Mouse (Mus musculus): ENCODE measurements around the gene B3gntl1.

The B3gntl1 gene

DNA sequence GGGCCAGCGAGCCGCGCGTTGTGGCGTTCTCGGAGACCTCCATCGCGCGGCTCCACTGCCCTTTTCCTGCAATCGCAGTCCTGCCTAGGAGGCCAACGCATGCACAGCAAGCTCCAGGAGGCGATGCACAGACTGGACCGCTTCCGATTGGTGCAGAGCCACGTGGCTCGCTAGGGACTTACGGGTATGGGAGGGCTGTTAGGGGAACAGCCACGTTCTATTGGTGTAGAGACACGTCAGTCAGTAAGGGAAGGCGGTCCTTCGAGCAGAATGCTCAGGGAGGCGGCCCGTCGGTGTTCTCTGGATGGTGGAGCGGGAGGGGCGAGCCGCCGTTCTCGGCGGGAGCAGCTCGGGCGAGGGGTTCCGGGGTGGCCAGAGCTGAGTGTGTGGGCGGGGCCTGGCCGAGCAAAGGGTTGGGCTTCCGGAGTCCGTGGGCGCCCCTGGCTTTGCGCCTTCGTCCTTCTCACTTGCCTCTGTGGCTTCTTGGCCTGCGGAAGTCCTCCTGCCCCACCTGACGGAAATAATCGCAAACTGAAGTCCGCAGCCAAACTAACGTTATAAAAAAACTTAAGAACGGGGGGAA is at the start of gene B3gntl1:
Gene B3gntl1, minus strand, starts transcription at position 164 of the 583 bp plus-strand sequence.
- DNase-seq (ENCODE audit: low spot score): peak; percentile 98

DNA sequence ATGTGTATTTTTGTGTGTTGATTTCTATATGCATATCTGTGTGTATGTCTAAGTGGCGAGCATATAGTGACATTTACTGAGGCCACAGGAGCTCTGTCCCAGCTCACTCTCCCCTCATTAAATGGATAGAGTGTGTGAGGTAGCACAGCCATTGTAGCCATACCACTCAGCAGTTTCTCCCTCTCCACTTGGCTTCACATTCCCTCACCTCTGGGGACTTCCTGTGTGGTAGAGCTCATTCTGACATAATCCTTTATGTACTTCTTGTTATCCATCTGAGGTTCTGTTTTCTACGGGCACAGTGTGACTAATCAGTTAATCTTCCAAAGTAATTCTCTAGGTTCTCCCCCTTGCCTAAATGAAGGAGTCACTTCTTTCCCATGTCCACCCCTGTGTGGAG is 49.5 kb upstream of the B3gntl1 start:
- DNase-seq (ENCODE audit: low spot score): no peak

DNA sequence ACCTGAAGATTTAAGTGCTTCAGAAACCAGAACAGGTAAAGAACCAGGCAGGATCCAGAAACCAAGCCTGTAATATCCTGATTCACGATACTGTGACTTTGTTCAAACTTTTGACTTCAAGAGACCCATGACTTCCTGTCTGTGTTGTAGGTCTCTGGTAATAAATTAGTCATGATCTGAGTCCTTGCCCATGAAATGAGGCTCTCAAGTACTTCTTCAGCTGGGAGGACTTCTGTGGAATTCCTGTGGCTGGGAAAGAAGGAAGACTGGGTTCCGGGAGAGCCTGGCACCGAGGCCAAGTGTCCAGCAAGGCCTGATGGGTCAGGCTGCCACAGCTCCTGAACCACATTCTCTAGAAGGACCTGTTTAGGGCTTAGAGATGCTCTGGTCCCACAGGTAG is 47.8 kb upstream of the B3gntl1 start:
- DNase-seq (ENCODE audit: low spot score): no peak

DNA sequence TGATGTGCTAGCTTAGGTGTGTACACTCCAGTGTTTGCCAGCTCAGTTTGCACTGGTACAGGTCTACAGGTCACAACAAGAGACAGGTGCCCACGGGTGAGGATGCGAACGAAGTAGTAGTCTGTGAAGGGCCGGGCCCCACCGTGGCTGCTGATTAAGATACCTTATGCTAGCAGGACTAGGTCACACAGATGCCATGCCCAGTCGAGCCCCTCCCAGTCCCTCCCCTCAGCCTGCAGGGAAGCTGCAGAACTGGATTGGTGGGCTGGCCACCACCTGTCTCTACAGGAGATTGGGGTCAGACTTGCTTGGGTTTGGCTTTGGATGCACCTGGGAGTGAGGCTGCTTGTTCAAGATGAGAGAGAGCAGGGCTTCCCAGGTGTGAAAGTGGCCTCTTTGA is 44.8 kb upstream of the B3gntl1 start:
- no peak for DNase-seq (ENCODE audit: low spot score)

DNA sequence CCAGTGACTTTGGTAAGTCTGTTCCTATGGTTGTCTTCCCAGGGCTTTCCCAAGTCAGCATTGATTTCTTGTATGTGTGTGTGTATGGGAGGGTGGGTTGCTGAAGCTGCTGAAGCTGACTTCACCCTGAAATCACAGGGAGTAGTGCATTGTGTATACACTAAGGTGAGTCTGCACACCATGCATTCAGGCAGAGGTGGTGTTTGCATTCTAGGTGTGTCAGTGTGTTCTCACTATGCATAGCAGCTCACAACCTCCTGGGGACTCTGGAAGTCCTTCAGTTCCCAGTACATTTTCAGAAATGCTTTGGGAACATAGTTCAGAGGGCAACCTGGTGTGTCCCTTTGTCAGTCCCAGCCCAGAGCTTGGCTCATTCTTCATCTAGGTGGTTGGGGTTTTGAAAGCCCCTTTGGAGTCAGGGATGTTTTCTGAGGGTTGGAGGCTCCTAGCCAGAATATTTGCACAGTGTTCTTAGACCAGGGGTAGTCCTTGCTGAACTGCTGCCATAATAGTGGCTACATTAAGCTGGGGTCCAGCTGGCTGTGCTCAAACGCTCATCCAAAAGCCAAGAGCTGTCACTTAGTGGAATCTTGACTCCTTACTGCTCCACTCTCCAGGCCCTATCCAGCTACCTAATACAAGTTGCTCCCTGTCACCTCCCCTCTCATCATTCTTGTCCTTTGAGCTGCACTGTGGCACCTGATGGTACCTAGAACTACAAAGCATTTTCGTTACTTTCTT is 42.0 kb upstream of the B3gntl1 start:
- no peak for DNase-seq (ENCODE audit: low spot score)

DNA sequence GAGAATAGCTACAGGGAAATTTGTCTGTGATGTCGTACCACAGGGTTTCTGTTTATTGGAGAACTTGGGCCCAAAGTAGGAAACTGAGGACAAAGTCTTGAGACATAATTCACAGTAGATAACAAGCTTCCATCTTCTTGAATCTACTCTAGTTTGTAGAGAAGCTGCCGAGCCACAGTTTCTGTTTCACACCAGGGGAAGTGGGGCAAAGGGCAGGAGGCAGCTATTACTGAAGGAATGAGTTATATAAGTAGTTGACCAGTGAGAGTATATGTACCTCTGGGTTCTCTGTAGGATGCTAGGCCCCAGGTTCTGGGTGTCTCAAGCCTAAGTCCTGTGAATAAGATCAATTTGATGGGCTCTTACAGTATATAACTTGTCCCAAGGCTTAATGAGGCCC is 40.6 kb upstream of the B3gntl1 start:
- DNase-seq (ENCODE audit: low spot score): no peak

DNA sequence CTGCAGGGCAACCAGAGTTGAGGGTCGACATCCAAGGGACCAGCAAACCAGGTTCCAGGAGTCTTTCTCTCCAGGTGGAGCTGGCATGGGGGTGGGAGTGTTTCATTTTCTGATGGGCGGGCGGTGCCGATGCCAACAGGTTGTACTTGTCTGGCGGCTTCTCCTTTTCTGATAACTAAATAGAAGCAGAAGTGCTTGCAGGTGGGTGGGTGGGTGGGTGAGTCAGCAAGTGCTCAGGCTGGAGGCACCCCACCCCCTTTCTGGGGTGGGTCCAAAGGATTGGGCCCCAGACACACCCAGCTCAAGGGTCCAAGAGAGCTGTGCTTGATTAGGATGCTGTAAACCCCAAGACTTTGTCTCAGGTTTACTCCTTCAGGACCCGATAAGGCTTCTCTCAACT is 40.0 kb upstream of the B3gntl1 start:
- DNase-seq (ENCODE audit: low spot score): no peak

DNA sequence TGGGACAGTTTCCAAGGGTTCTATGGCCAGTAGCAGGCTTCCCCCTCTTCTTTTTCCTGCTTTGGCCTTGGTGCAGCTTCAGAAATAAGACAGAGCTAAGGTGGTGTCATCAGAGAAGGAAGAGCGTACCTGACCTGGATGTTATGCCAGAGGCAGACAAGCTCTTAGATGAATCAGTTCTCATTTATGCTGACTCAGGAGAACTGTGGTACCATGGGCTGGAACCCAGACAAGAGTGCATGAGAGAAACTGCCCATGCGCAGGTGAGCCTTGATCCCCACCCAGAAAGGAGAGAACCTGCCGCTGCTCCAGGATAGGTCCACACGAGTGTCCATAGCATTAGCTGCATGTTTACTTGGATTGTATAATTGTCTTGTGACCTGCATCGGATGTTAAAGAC is 37.3 kb upstream of the B3gntl1 start:
- DNase-seq (ENCODE audit: low spot score): no peak

DNA sequence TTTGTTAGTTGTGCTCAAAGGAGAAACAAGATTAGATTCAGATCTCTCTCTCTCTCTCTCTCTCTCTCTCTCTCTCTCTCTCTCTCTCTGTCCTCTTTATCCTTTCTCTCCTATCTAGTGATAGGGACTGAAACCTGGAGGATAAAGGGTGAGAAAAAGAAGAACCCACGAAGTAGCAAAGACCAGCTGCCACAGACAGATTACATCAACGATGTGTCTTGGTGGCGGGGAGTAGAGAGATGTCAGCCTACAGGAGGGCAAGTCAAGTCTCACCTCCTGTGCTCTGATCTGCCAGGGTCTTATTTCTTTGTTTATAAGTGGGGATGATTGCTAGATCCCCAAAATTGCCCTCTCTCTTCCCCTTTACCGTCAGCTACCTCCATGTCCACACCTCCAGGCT is 36.3 kb upstream of the B3gntl1 start:
- no peak for DNase-seq (ENCODE audit: low spot score)

DNA sequence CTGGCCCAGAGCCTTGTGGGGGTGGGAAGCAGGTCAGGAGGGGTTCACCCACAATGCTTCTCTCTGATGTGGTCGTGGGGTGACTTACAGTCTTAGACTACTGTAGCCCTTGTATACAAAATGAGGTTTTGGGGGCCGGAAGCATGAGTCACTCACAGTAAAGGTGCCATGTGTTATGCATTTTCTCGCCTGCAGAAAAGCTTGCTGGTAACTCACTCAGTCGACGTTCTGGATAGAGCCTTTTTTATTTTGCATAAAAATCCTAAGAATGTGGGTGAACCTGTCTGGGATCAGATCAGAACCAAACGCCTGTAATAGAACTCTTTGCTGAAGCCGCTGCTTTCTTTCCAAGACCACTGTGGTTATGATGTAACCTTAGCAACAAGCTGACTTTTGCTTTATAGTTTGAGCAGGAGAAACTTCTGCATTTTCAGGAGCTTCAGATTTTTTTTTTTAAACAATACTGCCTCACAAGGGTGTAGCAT is 33.6 kb upstream of the B3gntl1 start:
- DNase-seq (ENCODE audit: low spot score): no peak

DNA sequence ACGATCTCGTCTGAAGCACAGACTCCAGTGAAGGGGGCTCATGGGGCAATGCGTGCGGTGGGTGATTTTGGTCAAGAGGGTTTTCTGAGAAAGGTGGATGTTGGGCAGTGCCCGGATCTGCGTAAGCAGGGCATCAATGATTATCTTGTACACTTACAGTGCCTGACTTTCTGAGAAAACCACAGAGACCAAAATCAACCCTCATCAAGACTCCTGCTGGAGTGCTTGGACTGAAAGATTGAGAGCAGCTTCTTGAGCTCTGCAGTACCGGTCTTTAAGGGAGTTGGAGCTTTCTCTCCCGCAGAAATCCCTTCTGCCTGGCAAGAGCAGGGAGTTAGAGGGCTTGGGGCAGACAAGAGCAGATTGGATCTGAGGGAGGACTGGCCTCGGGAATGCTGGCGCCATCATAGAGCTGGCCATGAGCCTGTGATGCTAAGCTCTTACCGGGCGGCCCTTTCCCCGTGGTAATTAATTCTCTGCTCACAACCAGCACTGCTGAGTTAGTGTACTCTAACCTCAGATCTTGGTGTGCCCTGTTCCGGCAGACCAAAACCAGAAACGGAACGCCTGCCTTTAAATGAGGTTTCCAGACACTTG is 30.8 kb upstream of the B3gntl1 start:
- DNase-seq (ENCODE audit: low spot score): no peak

DNA sequence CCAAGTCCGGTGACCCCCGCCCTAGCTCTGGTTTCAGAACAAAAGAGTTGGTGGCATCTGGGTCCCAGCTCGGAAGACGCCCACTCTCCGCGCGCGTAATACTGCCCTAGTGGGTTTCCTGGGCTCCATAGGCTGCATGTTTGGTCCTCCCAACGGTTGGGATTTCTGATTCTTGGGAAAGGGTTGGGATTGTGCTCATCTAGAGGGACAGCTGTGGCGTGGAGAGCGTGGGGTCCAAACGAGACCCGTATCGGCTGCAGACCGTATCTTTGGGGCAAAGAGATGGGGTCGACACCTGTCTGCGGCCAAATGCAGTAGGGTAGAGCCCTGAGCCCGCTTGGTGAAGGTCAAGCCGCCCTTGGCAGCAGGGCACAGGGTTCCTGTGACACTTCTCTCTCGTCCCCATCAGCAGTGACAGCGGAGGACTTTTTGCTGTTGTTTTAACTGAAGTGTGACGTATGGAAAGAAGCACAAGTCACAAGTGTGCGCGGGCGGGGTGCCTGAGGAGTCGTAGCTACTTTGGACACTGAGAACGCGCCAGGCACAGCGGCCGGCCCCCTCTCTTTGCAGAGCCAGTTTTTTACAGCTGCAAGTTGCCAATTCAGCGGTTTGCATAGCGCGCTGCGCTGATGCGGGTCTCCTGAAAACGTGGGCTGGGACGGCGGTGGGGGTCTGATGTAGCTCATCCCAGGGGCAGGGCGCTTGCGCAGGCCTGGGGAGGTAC is 30.1 kb upstream of the B3gntl1 start:
- peak; percentile 29 for DNase-seq (ENCODE audit: low spot score)

DNA sequence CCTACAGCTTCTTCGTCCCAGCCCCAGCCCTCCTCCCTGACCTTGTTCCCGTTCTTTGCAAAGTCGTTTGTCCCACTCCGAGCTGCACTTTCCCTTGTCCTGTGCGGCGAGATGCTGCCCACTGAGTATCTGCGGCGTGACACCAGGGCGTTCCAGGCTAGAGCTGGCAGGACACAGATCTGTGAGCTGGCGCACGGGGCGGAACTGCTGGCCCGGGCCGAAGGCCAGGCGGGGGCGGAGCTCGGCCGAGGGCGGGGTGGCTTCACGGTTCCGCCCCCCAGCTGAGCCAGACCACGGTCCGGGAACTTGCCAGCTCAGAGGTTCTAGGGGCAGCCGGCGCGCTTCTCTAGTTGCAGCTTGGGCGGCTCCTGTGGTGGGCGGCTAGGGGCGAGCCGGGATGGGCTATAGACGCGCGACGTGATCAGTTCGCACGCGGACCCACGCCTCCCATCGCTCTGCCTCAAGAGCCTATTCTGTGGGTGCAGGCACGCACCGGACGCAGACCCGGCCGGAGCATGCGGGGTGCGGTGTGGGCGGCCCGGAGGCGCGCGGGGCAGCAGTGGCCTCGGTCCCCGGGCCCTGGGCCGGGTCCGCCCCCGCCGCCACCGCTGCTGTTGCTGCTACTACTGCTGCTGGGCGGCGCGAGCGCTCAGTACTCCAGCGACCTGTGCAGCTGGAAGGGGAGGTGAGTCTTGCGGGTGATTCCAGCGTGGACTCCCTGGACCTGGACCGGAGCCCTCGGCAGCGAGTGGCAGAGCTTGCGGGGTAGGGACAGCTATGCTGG is 29.4 kb upstream of the B3gntl1 start:
- DNase-seq (ENCODE audit: low spot score): peak; percentile 85

DNA sequence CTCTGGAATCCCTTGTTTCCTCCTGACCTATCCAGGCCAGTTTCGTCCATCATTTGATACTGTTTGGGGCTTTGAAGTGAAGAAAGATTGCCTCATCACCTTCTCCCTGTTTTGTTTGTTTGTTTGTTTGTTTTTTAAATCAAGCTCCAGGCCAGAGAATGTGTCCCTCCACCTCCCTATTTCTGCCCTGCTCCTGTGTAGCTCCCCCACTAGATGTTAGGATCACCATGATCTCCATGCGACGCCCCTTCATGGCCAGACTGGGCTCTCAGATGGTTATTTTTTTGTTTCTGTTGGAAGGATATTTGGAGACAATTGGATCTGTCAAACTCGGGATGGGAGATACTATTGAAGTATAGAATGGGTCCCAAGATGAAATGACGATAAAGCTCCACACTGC is 28.3 kb upstream of the B3gntl1 start, which contains the start of gene Metrnl:
Gene Metrnl, plus strand, starts transcription at position 301 of the 400 bp plus-strand sequence.
- no peak for DNase-seq (ENCODE audit: low spot score)

DNA sequence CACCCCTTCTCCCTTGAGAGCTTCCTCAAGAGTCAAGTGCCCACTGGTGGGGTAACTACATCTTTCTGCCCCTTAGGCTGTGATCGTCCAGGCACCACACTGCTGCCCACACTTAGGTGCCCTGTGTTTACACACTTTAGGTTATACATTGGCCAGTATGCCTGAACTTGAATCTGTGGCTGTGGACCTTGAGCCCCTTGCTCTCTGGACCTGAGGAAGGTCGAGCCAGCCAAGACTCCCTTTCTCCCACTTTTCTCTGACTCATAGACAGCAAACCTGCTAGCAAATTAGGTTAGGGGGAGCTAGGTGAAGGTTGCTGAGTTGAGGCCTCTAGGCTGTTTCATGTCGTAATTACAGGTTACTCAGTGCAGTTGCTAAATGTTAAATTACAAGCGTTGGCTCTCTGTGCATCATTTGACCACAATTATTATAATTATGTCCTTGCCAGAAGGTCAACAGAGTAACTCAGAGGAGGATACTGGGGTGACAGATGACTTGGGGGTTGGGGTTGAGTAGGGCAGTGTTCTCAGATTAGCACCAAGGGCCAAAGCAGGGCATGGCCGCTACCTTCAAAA is 25.5 kb upstream of the B3gntl1 start:
- DNase-seq (ENCODE audit: low spot score): no peak

DNA sequence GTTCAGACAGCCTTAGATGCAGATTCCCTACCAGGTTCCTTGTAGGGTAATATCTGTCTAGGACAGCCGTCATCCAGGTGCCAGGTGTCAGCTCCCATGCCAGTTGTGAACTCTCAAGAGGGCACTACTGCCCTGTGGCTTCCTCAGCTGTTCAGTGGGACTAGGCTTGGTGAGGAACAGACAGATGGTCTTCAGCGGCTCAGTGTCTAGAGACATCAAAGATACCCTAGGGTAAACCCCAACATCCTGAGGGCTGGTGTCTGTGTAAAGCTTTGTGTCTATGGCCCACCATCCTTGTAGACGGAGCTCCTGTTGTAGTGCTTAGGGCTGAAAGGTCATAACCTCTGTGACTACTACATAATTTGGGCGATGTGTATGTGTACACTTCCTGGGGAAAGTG is 24.3 kb upstream of the B3gntl1 start:
- DNase-seq (ENCODE audit: low spot score): no peak

DNA sequence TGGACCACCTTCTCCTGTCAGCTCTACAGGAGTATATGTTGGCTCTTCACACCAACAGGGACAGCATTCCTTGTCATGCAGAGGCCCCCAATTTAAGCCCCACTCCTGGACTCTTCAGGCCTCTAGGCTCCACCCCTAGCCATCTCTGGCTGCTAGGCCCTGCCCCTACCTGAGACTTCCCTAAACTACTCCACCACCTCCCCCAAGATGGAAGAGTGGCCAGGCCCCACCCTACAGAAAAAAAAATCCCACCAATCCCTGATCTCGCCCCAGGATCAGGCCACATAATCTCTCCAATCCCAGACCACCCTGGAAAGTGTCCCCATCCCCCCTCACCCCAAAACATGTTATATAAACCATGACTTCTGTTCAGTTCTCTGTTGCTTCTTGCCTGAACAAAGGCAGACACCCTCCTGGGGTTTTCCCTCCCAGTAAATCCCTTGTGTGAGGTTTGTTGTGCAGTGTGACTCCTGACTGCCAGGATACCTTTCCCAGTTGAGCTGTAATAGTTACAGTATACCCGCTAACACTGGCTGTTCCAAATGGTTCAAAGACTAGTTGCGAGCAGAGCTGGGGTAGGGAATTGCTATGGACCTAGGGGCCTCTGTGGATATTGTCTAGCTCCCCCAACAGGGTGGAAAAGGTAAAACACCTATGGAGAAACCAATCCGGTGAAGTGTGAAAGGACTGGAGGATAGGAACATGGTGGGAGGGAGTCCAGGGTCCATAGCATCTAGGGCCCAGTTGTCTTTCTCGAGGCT is 22.5 kb upstream of the B3gntl1 start:
- DNase-seq (ENCODE audit: low spot score): no peak

DNA sequence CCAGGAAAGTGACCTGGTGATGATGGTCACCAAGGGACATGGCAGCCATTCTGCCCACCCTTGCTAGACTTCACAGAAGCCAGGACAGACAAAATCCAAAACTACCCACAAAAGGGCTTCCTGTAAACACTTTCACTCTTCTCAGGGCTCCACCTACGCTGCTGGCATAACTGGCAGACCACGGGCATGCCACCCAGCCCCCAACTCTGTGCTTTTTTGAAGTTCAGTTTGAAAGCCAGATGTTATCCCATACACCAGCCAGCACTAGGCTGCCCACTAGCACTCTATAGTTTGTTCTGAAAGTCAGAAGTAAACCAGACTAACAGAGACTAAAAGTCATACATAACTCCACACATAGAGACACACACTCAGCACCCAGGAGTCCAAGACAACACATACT is 15.1 kb upstream of the B3gntl1 start:
- DNase-seq (ENCODE audit: low spot score): no peak

DNA sequence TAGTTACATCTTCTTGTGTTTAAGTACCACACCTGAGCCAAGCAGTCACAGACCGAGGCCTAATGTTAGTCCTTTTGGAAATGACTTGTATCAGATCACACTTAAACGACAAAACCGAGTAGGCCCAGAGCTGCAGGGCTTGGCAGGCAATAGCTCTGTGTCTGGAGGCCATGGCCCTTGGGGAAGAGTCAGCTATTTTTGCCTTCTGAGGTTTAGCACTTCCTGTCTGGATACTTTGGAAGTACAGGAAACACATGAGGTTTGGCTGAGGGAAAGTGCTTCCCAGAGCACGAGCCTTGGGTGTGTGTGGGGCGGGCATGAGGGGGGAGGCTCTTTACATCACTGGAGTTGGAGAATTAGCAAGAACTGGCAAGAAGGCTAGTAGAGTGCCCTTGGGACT is 13.7 kb upstream of the B3gntl1 start:
- no peak for DNase-seq (ENCODE audit: low spot score)

DNA sequence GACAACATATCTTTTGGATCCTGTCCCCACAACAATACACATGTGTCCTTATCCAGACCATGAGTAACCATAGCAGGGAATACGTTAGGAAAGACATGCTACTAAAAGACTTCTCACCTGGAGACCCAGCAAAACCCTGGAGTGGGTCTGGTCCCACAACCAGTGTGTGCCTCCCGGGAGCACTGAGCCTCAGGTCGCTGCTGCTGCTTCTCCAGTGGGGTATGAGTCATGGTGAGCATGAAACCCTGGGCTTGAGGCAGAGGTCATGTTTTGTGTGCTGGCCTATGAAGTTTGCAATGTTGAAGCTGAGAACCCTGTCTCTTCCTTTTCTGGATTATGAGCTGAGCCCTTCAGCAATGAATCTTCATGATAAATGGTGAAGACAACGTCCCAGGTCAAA is 13.1 kb upstream of the B3gntl1 start:
- no peak for DNase-seq (ENCODE audit: low spot score)

DNA sequence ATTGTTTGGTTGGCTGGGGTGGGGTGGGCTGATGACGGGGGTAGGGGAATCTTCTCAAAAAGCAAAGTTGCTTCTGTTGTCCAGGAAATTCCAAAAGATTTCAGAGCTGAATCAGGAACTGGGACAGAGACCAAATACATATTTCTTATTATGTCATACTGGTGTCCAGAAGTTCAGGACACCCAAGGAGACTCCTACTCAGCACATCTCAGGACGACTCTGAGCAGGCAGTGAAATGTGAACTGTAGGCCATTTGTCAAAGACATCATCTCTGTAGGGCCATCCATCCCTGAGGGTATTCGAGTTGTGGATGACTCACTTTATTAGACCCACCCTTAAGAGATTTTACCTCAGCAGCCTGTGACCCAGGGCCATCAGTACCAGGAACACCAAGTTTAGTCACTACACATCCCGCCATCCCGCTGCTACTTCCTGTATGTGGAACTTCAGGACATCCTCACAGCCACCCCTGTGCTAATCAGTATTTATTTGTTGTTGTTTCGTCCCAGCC is 12.6 kb upstream of the B3gntl1 start:
- DNase-seq (ENCODE audit: low spot score): no peak
